Mouse (Mus musculus) embryonic facial prominence, embryonic 10.5 days (tissue): ENCODE data around the gene Ckm. TPM values are rescaled to one million over a fixed set of nuclear protein-coding genes. Genes with fewer than 3 reads are reported as not detected.
A peak's percentile ranks its signal among the peaks of the same experiment; 100 is the strongest.

Experiments
- DNase-seq: peaks from one replicate; pipeline ENCODE4 v3.0.0-alpha.2; 2017; ENCODE audit warnings: low spot score
- H3K27ac ChIP-seq: fragments of 300-500 bp; sonication (generic); replicated peaks from 2 replicates; pipeline ENCODE4 v1.5.1; 2016; ENCODE audit warnings: mild to moderate bottlenecking
- H3K27me3 ChIP-seq: fragments of 300-500 bp; sonication (generic); replicated peaks from 2 replicates; pipeline ENCODE4 v1.6.1; 2016; ENCODE audit warnings: low read depth, mild to moderate bottlenecking; ENCODE audit not compliant: poor library complexity, severe bottlenecking
- H3K36me3 ChIP-seq: fragments of 300-500 bp; sonication (generic); replicated peaks from 2 replicates; pipeline ENCODE4 v1.6.1; 2016; ENCODE audit warnings: mild to moderate bottlenecking, moderate library complexity
- H3K4me1 ChIP-seq: fragments of 300-500 bp; sonication (generic); 2 replicates; pipeline ENCODE4 v1.6.1; 2016
- H3K4me3 ChIP-seq: fragments of 300-500 bp; sonication (generic); 2 replicates; pipeline ENCODE4 v1.5.1; 2016; ENCODE audit warnings: mild to moderate bottlenecking, moderate library complexity
- H3K9me3 ChIP-seq: fragments of 300-500 bp; sonication (generic); 2 replicates; pipeline ENCODE4 v1.6.1; 2016; ENCODE audit warnings: mild to moderate bottlenecking
- WGBS: fragments of 180-500 bp; shearing (Covaris S2); methylation state at CpG from one replicate; pipeline ENCODE4 v1.1.7; 2016; 5-methylcytosine and 5-hydroxymethylcytosine counted together
- polyA plus RNA-seq: library from polyadenylated mRNA; unstranded; fragments of >200 nt; fragmentation: Nextera tagmentation; extraction: Ambion mirVana; gene quantifications from 2 replicates; pipeline ENCODE4 v1.2.1, GENCODE M21; 2016

The Ckm gene
- polyA plus RNA-seq, 1 experiment from 2014 or later: not detected

- 62% methylated on average over 4 of the region's 4 CpGs for WGBS
- peaks cover 44% of the 10 kb centered on the region for H3K36me3 ChIP-seq
Observed at GRCm38 (mm10) chr7:19424051-19424450, 19.5 kb downstream of the Ckm start.

GRCm38 (mm10) chr7:19426349-19426748 is 21.8 kb downstream of the Ckm start:
- Histone ChIP-seq H3K36me3 (peaks cover 67% of the 10 kb centered on the region), H3K4me3 (no peak overlapping the region), H3K27ac (no peak overlapping the region), H3K27me3 (peaks cover 17% of the 10 kb centered on the region), H3K4me1 (peaks cover 3% of the 10 kb centered on the region), H3K9me3 (no peaks in the 10 kb centered on the region)
- DNase-seq: no peak
- 71% methylated on average over 6 of the region's 6 CpGs for WGBS

More at GRCm38 (mm10) chr7:19424051-19424450, 19.5 kb downstream of the Ckm start:
- Histone ChIP-seq H3K9me3 (no peaks in the 10 kb centered on the region), H3K4me1 (peaks cover 13% of the 10 kb centered on the region), H3K27ac (no peak overlapping the region), H3K4me3 (no peak overlapping the region), H3K27me3 (peaks cover 40% of the 10 kb centered on the region)
- DNase-seq: no peak

- H3K27me3 ChIP-seq: peaks cover 12% of the 10 kb centered on the region
- DNase-seq: no peak
- 89% methylated on average over 6 of the region's 6 CpGs for WGBS
- H3K4me3 ChIP-seq: no peak overlapping the region
- peaks cover 72% of the 10 kb centered on the region for H3K36me3 ChIP-seq
- H3K9me3 ChIP-seq: no peaks in the 10 kb centered on the region
- no peak overlapping the region for H3K27ac ChIP-seq
- H3K4me1 ChIP-seq: no peaks in the 10 kb centered on the region
Observed at GRCm38 (mm10) chr7:19426888-19427287, 22.3 kb downstream of the Ckm start.

GRCm38 (mm10) chr7:19427999-19428650 is 23.5 kb downstream of the Ckm start:
- 69% methylated on average over 15 of the region's 15 CpGs for whole genome bisulfite sequencing
- Histone ChIP-seq H3K4me1 (no peaks in the 10 kb centered on the region), H3K4me3 (no peak overlapping the region), H3K9me3 (peaks cover 10% of the 10 kb centered on the region), H3K36me3 (peaks cover 85% of the 10 kb centered on the region), H3K27ac (no peak overlapping the region), H3K27me3 (peaks cover under 1% of the 10 kb centered on the region)
- DNase-seq: no peak

- DNase-seq: no peak
- no peak overlapping the region for H3K4me3 ChIP-seq
- H3K27me3 ChIP-seq: no peaks in the 10 kb centered on the region
- WGBS: 76% methylated on average over 8 of the region's 8 CpGs
- no peaks in the 10 kb centered on the region for H3K4me1 ChIP-seq
- peaks cover 13% of the 10 kb centered on the region for H3K9me3 ChIP-seq
- peaks cover 100% of the 10 kb centered on the region for H3K36me3 ChIP-seq
- H3K27ac ChIP-seq: no peak overlapping the region
Observed at GRCm38 (mm10) chr7:19429726-19430125, 25.1 kb downstream of the Ckm start.

- Histone ChIP-seq H3K4me1 (no peaks in the 10 kb centered on the region), H3K27ac (no peak overlapping the region), H3K4me3 (no peak overlapping the region), H3K9me3 (peaks cover 13% of the 10 kb centered on the region), H3K36me3 (peaks cover 100% of the 10 kb centered on the region), H3K27me3 (no peaks in the 10 kb centered on the region)
- WGBS: 93% methylated on average over 6 of the region's 6 CpGs
- DNase-seq: no peak
Observed at GRCm38 (mm10) chr7:19430402-19430801, 25.8 kb downstream of the Ckm start.

GRCm38 (mm10) chr7:19432475-19432874 is 27.9 kb downstream of the Ckm start:
- Histone ChIP-seq H3K27me3 (no peaks in the 10 kb centered on the region), H3K27ac (no peak overlapping the region), H3K9me3 (peaks cover 13% of the 10 kb centered on the region), H3K4me3 (no peak overlapping the region), H3K4me1 (no peaks in the 10 kb centered on the region), H3K36me3 (peaks cover 100% of the 10 kb centered on the region)
- DNase-seq: no peak
- WGBS: 95% methylated on average over 2 of the region's 2 CpGs

- H3K27ac ChIP-seq: no peak overlapping the region
- peaks cover 98% of the 10 kb centered on the region for H3K36me3 ChIP-seq
- H3K4me1 ChIP-seq: no peaks in the 10 kb centered on the region
- WGBS: 93% methylated on average over 2 of the region's 2 CpGs
- no peaks in the 10 kb centered on the region for H3K27me3 ChIP-seq
- peaks cover 13% of the 10 kb centered on the region for H3K9me3 ChIP-seq
- DNase-seq: no peak
- no peak overlapping the region for H3K4me3 ChIP-seq
Observed at GRCm38 (mm10) chr7:19436276-19436675, 31.7 kb downstream of the Ckm start.

GRCm38 (mm10) chr7:19437048-19437447 is 32.5 kb downstream of the Ckm start:
- peaks cover 98% of the 10 kb centered on the region for H3K36me3 ChIP-seq

GRCm38 (mm10) chr7:19441448-19442091 is 37.0 kb downstream of the Ckm start:
- no peak overlapping the region for H3K4me3 ChIP-seq
- DNase-seq: no peak
- no peaks in the 10 kb centered on the region for H3K27me3 ChIP-seq
- H3K36me3 ChIP-seq: peaks cover 94% of the 10 kb centered on the region
- H3K4me1 ChIP-seq: no peaks in the 10 kb centered on the region
- H3K9me3 ChIP-seq: no peaks in the 10 kb centered on the region
- no peak overlapping the region for H3K27ac ChIP-seq
- 90% methylated on average over 9 of the region's 9 CpGs for WGBS

More at GRCm38 (mm10) chr7:19437048-19437447, 32.5 kb downstream of the Ckm start:
- H3K27me3 ChIP-seq: no peaks in the 10 kb centered on the region
- no peak overlapping the region for H3K27ac ChIP-seq
- no peak overlapping the region for H3K4me3 ChIP-seq
- H3K9me3 ChIP-seq: peaks cover 13% of the 10 kb centered on the region
- H3K4me1 ChIP-seq: no peaks in the 10 kb centered on the region
- WGBS: 79% methylated on average over 9 of the region's 9 CpGs
- DNase-seq: no peak

- Histone ChIP-seq H3K27me3 (no peaks in the 10 kb centered on the region), H3K4me3 (no peak overlapping the region), H3K27ac (no peak overlapping the region), H3K4me1 (no peaks in the 10 kb centered on the region), H3K9me3 (no peaks in the 10 kb centered on the region), H3K36me3 (peaks cover 94% of the 10 kb centered on the region)
- WGBS: 41% methylated on average over 3 of the region's 3 CpGs
- peak; percentile 82 for DNase-seq
Observed at GRCm38 (mm10) chr7:19443344-19443743, 38.8 kb downstream of the Ckm start.

GRCm38 (mm10) chr7:19444801-19445200 is 40.2 kb downstream of the Ckm start:
- Histone ChIP-seq H3K27ac (no peak overlapping the region), H3K4me1 (no peaks in the 10 kb centered on the region), H3K4me3 (no peak overlapping the region), H3K27me3 (no peaks in the 10 kb centered on the region), H3K36me3 (peaks cover 96% of the 10 kb centered on the region), H3K9me3 (no peaks in the 10 kb centered on the region)
- no peak for DNase-seq
- WGBS: 87% methylated on average over 12 of the region's 12 CpGs

- Histone ChIP-seq H3K4me1 (no peaks in the 10 kb centered on the region), H3K36me3 (peaks cover 95% of the 10 kb centered on the region), H3K4me3 (no peak overlapping the region), H3K27me3 (no peaks in the 10 kb centered on the region), H3K27ac (no peak overlapping the region), H3K9me3 (no peaks in the 10 kb centered on the region; the same call in 1 of the 2 replicates)
- no peak for DNase-seq
- 91% methylated on average over 16 of the region's 16 CpGs for WGBS
Observed at GRCm38 (mm10) chr7:19447689-19448088, 43.1 kb downstream of the Ckm start.
